Mouse (Mus musculus): ENCODE results near the gene 6430628N08Rik.

GRCm38 (mm10) chr4:115937061-115937976, 46.9 kb downstream of the 6430628N08Rik start:
- no peak for TF ChIP-seq CTCF (IDR thresholded peaks at IDR 0.05; ENCODE audit: control insufficient read depth, insufficient read depth, insufficient read length)
- no peak for TF ChIP-seq MAX (IDR thresholded peaks at IDR 0.05)
- TF ChIP-seq MYOG (IDR thresholded peaks at IDR 0.05; ENCODE audit: control insufficient read depth, extremely low read depth, insufficient read length), result no peak
- no peak for TF ChIP-seq MYOD1 (IDR thresholded peaks at IDR 0.05; ENCODE audit: control insufficient read depth, insufficient read length, low read depth)
- no peak for TF ChIP-seq CEBPB (IDR thresholded peaks at IDR 0.05; ENCODE audit: low read depth)
- TF ChIP-seq USF1 (IDR thresholded peaks at IDR 0.05; ENCODE audit: low read depth), result no peak

Measured in C2C12 (cell line).